Mouse (Mus musculus) heart, adult 2 months (tissue): ENCODE measurements at regions not wholly inside any gene's neighbourhood (a gene's known extent, or its start where the extent isn't known, plus 50 kb on each side); places are given as distances from the start of the nearest gene placed in this dataset.

Source experiments
- CTCF ChIP-seq: fragments of 200-600 bp; IDR thresholded peaks from 2 replicates; pipeline ENCODE4 v1.8.1; 2022; ENCODE audit warnings: antibody characterized with exemption, mild to moderate bottlenecking, moderate library complexity
- EP300 ChIP-seq: fragments of 200-500 bp; IDR thresholded peaks from 2 replicates; pipeline ENCODE4 v1.6.1; 2011; ENCODE audit warnings: low read depth, low read length, control low read depth; ENCODE audit not compliant: insufficient read depth

DNA sequence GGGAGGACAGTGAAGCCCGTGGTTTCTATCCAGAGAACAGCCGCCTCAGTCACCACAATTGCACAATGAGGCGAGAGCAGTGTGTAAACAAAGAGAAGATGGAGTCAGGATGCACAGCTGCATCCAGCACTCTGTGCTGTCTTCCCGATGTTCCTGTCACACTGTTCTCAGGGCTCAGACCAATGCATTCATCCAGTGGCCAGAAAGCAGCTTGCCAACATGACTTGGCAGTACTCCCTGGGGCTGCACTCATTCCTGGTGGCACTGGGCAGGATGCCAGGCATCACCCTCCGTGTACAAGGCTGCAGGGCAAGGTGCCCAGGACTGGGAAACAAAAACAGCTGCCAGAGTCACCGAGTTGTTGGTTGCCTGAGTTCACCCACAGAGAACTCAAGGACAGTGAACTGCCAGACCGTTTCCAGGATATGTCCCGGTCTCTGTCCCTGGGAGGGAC, 75.4 kb upstream of the Tnfsf11 start:
- TF ChIP-seq EP300 = peak; percentile 91
- TF ChIP-seq CTCF = no peak
